Mouse (Mus musculus): ENCODE measurements around the gene Esf1.
A peak's percentile ranks its signal among the peaks of the same experiment; 100 is the strongest.
"Not testable (repeated sequence)": the region's sequence is repeated elsewhere in the genome, so short reads cannot be mapped to it uniquely, and the experiment has no call there.

The Esf1 gene

GRCm38 (mm10) chr2:140170127-140170802 lies at the start of gene Esf1, which contains the start of gene Ndufaf5:
Esf1 (minus strand) TSS chr2:140170564.
Ndufaf5 (plus strand) TSS chr2:140170649.
- peak; percentile 97 for DNase-seq (ENCODE audit: low spot score)

- no peak for DNase-seq (ENCODE audit: low spot score)
Measured at GRCm38 (mm10) chr2:140215965-140216364, 45.6 kb upstream of the Esf1 start.

- no peak for DNase-seq (ENCODE audit: low spot score)
Measured at GRCm38 (mm10) chr2:140215415-140215814, 45.1 kb upstream of the Esf1 start.

- no peak for DNase-seq (ENCODE audit: low spot score)
Measured at GRCm38 (mm10) chr2:140214519-140215027, 44.2 kb upstream of the Esf1 start.

GRCm38 (mm10) chr2:140203756-140204155 lies 33.4 kb upstream of the Esf1 start:
- no peak for DNase-seq (ENCODE audit: low spot score)

GRCm38 (mm10) chr2:140202573-140202972 lies 32.2 kb upstream of the Esf1 start:
- no peak for DNase-seq (ENCODE audit: low spot score)

- no peak for DNase-seq (ENCODE audit: low spot score)
Measured at GRCm38 (mm10) chr2:140200713-140201112, 30.3 kb upstream of the Esf1 start.

- DNase-seq (ENCODE audit: low spot score): not testable (repeated sequence)
Measured at GRCm38 (mm10) chr2:140185685-140186210, 15.4 kb upstream of the Esf1 start.

- DNase-seq (ENCODE audit: low spot score): no peak
Measured at GRCm38 (mm10) chr2:140170803-140171553, 614 bp upstream of the Esf1 start.

GRCm38 (mm10) chr2:140169057-140169456 lies 1.3 kb downstream of the Esf1 start:
- no peak for DNase-seq (ENCODE audit: low spot score)

- DNase-seq (ENCODE audit: low spot score): no peak
Measured at GRCm38 (mm10) chr2:140163351-140163854, 7.0 kb downstream of the Esf1 start.

- no peak for DNase-seq (ENCODE audit: low spot score)
Measured at GRCm38 (mm10) chr2:140159186-140159730, 11.1 kb downstream of the Esf1 start.

- DNase-seq (ENCODE audit: low spot score): not testable (repeated sequence)
Measured at GRCm38 (mm10) chr2:140151743-140152142, 18.6 kb downstream of the Esf1 start, which contains the start of gene Gm17374. Gm17374 (plus strand) TSS chr2:140152043.

GRCm38 (mm10) chr2:140125516-140125915 lies 44.8 kb downstream of the Esf1 start:
- no peak for DNase-seq (ENCODE audit: low spot score)

- DNase-seq (ENCODE audit: low spot score): no peak
Measured at GRCm38 (mm10) chr2:140113851-140114250, 56.5 kb downstream of the Esf1 start.

GRCm38 (mm10) chr2:140108945-140109344 lies 61.4 kb downstream of the Esf1 start:
- no peak for DNase-seq (ENCODE audit: low spot score)

- DNase-seq (ENCODE audit: low spot score): no peak
Measured at GRCm38 (mm10) chr2:140107641-140108040, 62.7 kb downstream of the Esf1 start.

GRCm38 (mm10) chr2:140104951-140105350 lies 65.4 kb downstream of the Esf1 start:
- no peak for DNase-seq (ENCODE audit: low spot score)

GRCm38 (mm10) chr2:140100551-140101474 lies 69.6 kb downstream of the Esf1 start:
- DNase-seq (ENCODE audit: low spot score): no peak

- no peak for DNase-seq (ENCODE audit: low spot score)
Measured at GRCm38 (mm10) chr2:140099971-140100370, 70.4 kb downstream of the Esf1 start.

GRCm38 (mm10) chr2:140097131-140097591 lies 73.2 kb downstream of the Esf1 start:
- no peak for DNase-seq (ENCODE audit: low spot score)

Data from urinary bladder, postnatal 14 days (tissue).